Mouse (Mus musculus) bone marrow macrophage, adult 2 months (primary cell): ENCODE measurements around the gene Nudcd3.

Experiments
- CTCF ChIP-seq: IDR thresholded peaks from 2 replicates; pipeline ENCODE4 v1.5.1; 2012; ENCODE audit warnings: low read depth, mild to moderate bottlenecking, low read length, moderate library complexity
- POLR2A ChIP-seq: IDR thresholded peaks from 2 replicates; pipeline ENCODE4 v1.6.1; 2012; ENCODE audit warnings: mild to moderate bottlenecking, low read depth, low read length, borderline replicate concordance

- TF ChIP-seq POLR2A (no peak), CTCF (no peak)
Observed at GRCm38 (mm10) chr11:6132886-6133285, 67.3 kb downstream of the Nudcd3 start.
